Mouse (Mus musculus): Measurements from ENCODE around the gene Timm10b. TPM values are rescaled to one million over a fixed set of nuclear protein-coding genes. Genes with fewer than 3 reads are reported as not detected.

The Timm10b gene
- 131 and 135 TPM in 2 replicates for polyA plus RNA-seq (2015; fragmentation: Nextera tagmentation; extraction: Ambion mirVana)

- Histone ChIP-seq H3K9ac (peak within 1 kb of the TSS; percentile 85), H3K27me3 (no peaks in the 10 kb centered on the region), H3K36me3 (peaks cover 40% of the 10 kb centered on the region), H3K4me2 (peak within 1 kb of the TSS; percentile 81), H3K4me3 (replicated peaks) (peak within 1 kb of the TSS; percentile 81), H3K27ac (peak within 1 kb of the TSS; percentile 86), H3K4me1 (replicated peaks) (peaks cover 42% of the 10 kb centered on the region), H3K9me3 (replicated peaks) (no peaks in the 10 kb centered on the region)
- DNase-seq = no peak
- 5% methylated on average over 2 of the region's 2 CpGs for WGBS (ENCODE audit: insufficient replicate concordance)
- ATAC-seq (ENCODE audit: low read depth) = no peak; the same call in 1 of the 2 replicates
Measured at GRCm38 (mm10) chr7:105639756-105640155, at the start of gene Timm10b. Timm10b (plus strand) TSS chr7:105640056.

GRCm38 (mm10) chr7:105590097-105590496 lies 49.8 kb upstream of the Timm10b start:
- Histone ChIP-seq H3K9me3 (replicated peaks) (no peaks in the 10 kb centered on the region), H3K4me2 (no peak overlapping the region), H3K9ac (no peak overlapping the region), H3K4me3 (replicated peaks) (no peak overlapping the region), H3K36me3 (peaks cover 9% of the 10 kb centered on the region; the same call in 1 of the 2 replicates), H3K4me1 (replicated peaks) (no peaks in the 10 kb centered on the region), H3K27ac (no peak overlapping the region), H3K27me3 (no peaks in the 10 kb centered on the region)
- no peak for DNase-seq
- WGBS (ENCODE audit: insufficient replicate concordance) = 39% methylated on average over 7 of the region's 7 CpGs
- no peak for ATAC-seq (ENCODE audit: low read depth)

GRCm38 (mm10) chr7:105602860-105603623 lies 36.8 kb upstream of the Timm10b start:
- ATAC-seq (ENCODE audit: low read depth) = peak; percentile 54
- H3K27ac ChIP-seq = no peak overlapping the region
- 35% methylated on average over 9 of the region's 9 CpGs for WGBS (ENCODE audit: insufficient replicate concordance)

DNA sequence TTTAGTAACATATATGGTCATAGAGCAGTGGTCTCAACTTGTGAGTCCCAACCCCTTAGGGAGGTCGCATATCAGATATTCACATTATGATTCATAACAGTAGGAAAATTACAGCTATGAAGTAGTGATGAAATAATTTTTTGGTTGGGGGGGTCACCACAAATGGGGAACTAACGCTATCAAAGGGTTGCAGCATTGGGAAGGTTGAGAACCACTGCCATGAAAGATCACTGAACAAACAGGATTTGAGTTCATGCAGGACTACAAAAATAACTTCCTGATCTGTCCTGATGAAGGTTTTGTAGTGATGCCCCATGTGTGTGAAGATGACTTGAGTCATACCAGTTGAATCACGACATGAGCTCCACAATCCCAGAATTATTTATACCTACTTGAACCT lies 31.4 kb upstream of the Timm10b start:
- no peaks in the 10 kb centered on the region for H3K4me1 ChIP-seq (replicated peaks)
- peaks cover 9% of the 10 kb centered on the region; the same call in 1 of the 2 replicates for H3K36me3 ChIP-seq
- H3K4me3 ChIP-seq (replicated peaks) = no peak overlapping the region
- no peak overlapping the region for H3K4me2 ChIP-seq
- no peak for DNase-seq
- 46% methylated on average over 3 of the region's 3 CpGs for WGBS (ENCODE audit: insufficient replicate concordance)
- ATAC-seq (ENCODE audit: low read depth) = no peak
- no peaks in the 10 kb centered on the region for H3K9me3 ChIP-seq (replicated peaks)
- H3K27me3 ChIP-seq = no peaks in the 10 kb centered on the region
- no peak overlapping the region for H3K27ac ChIP-seq
- H3K9ac ChIP-seq = no peak overlapping the region

More at GRCm38 (mm10) chr7:105602860-105603623, 36.8 kb upstream of the Timm10b start:
- H3K27me3 ChIP-seq = no peaks in the 10 kb centered on the region
- no peaks in the 10 kb centered on the region for H3K36me3 ChIP-seq
- H3K9me3 ChIP-seq (replicated peaks) = no peaks in the 10 kb centered on the region
- H3K9ac ChIP-seq = no peak overlapping the region
- H3K4me2 ChIP-seq = no peak overlapping the region
- no peaks in the 10 kb centered on the region for H3K4me1 ChIP-seq (replicated peaks)
- peak; percentile 29 for DNase-seq
- no peak overlapping the region for H3K4me3 ChIP-seq (replicated peaks)

GRCm38 (mm10) chr7:105611767-105612166 lies 28.1 kb upstream of the Timm10b start:
- Histone ChIP-seq H3K27ac (no peak overlapping the region), H3K27me3 (no peaks in the 10 kb centered on the region), H3K9me3 (replicated peaks) (no peaks in the 10 kb centered on the region), H3K4me1 (replicated peaks) (no peaks in the 10 kb centered on the region), H3K36me3 (peaks cover 10% of the 10 kb centered on the region; the same call in 1 of the 2 replicates), H3K4me2 (no peak overlapping the region), H3K9ac (no peak overlapping the region), H3K4me3 (replicated peaks) (no peak overlapping the region)
- ATAC-seq (ENCODE audit: low read depth) (no peak), DNase-seq (no peak)
- 68% methylated on average over 1 of the region's 1 CpGs for WGBS (ENCODE audit: insufficient replicate concordance)

DNA sequence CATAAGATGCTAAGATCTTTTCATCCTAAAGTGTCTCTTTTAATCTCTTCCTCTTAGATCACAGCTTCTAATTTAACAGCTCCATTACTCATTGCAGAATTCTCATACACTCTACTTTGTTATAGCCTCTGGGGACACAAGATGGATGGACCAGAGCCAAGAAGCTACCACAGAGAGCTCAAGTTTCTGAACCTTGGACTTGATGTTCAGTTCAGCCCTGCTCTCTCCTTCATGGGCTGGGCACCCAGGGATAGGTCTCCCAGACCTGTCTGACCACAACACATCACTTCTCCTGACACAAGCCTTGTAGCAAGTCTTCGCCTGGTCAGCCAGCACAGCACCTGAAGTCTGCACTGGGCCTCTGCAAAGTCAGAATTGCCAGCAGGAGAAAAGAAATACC lies 25.5 kb upstream of the Timm10b start:
- no peaks in the 10 kb centered on the region for H3K9me3 ChIP-seq (replicated peaks)
- H3K4me1 ChIP-seq (replicated peaks) = no peaks in the 10 kb centered on the region
- H3K4me3 ChIP-seq (replicated peaks) = no peak overlapping the region
- peaks cover 33% of the 10 kb centered on the region; the same call in 1 of the 2 replicates for H3K36me3 ChIP-seq
- DNase-seq = no peak
- ATAC-seq (ENCODE audit: low read depth) = no peak
- no peak overlapping the region for H3K27ac ChIP-seq
- 68% methylated on average over 1 of the region's 1 CpGs for WGBS (ENCODE audit: insufficient replicate concordance)
- H3K9ac ChIP-seq = no peak overlapping the region
- no peaks in the 10 kb centered on the region for H3K27me3 ChIP-seq
- H3K4me2 ChIP-seq = no peak overlapping the region

- Histone ChIP-seq H3K4me3 (replicated peaks) (no peak overlapping the region), H3K4me1 (replicated peaks) (no peaks in the 10 kb centered on the region), H3K36me3 (peaks cover 34% of the 10 kb centered on the region; the same call in 1 of the 2 replicates), H3K9me3 (replicated peaks) (no peaks in the 10 kb centered on the region), H3K4me2 (no peak overlapping the region), H3K27me3 (no peaks in the 10 kb centered on the region), H3K9ac (no peak overlapping the region), H3K27ac (no peak overlapping the region)
- DNase-seq = no peak
- no peak for ATAC-seq (ENCODE audit: low read depth)
- WGBS (ENCODE audit: insufficient replicate concordance) = 71% methylated on average over 1 of the region's 1 CpGs
Measured at GRCm38 (mm10) chr7:105615720-105616119, 24.1 kb upstream of the Timm10b start.

DNA sequence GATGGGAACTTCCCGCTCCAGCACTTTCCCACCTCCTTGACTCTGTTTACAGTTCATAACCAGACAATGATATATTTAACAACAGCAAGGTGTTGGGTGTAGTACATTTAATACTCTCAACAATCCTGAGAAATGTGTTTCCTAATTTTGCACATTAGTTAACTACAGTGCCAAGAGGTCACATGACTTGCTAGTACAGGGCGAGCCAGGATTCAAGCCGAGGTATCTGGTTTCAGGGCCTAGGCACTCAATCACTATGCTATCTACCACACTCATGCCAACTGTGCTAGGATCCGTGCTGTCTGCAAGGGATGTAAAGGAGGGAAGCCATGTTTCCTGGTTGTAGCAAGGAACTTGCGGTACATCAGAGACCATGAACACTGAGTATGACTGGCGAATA lies 23.3 kb upstream of the Timm10b start:
- Histone ChIP-seq H3K27me3 (no peaks in the 10 kb centered on the region), H3K36me3 (peaks cover 30% of the 10 kb centered on the region; the same call in 1 of the 2 replicates), H3K4me2 (no peak overlapping the region), H3K9me3 (replicated peaks) (no peaks in the 10 kb centered on the region), H3K27ac (no peak overlapping the region), H3K4me3 (replicated peaks) (no peak overlapping the region), H3K9ac (no peak overlapping the region), H3K4me1 (replicated peaks) (no peaks in the 10 kb centered on the region)
- ATAC-seq (ENCODE audit: low read depth) = no peak
- WGBS (ENCODE audit: insufficient replicate concordance) = 71% methylated on average over 6 of the region's 6 CpGs
- DNase-seq = no peak

DNA sequence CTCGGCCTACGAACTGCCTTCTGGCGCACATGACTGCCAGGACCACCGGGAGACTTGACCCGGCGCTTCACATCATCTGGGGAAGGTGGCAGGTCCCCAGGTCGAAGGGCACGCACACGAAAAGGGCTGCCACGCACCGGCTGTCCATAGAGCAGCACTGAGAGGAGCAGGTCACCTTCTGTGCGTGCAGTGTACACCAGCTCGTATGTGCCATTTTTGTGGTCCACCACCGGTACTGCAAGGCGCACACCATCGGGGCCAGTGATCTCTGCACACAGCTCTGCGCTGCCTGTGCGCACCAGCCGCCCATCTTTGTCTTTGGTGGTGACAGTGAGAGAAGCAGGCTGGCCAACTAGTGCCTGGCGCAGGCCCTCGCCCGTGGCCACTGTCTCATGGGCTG lies 22.0 kb upstream of the Timm10b start:
- Histone ChIP-seq H3K27ac (no peak overlapping the region), H3K9ac (no peak overlapping the region), H3K4me3 (replicated peaks) (no peak overlapping the region), H3K27me3 (no peaks in the 10 kb centered on the region), H3K4me1 (replicated peaks) (no peaks in the 10 kb centered on the region), H3K9me3 (replicated peaks) (no peaks in the 10 kb centered on the region), H3K36me3 (peaks cover 28% of the 10 kb centered on the region; the same call in 1 of the 2 replicates), H3K4me2 (no peak overlapping the region)
- DNase-seq (no peak), ATAC-seq (ENCODE audit: low read depth) (no peak)
- 85% methylated on average over 22 of the region's 22 CpGs for WGBS (ENCODE audit: insufficient replicate concordance)

DNA sequence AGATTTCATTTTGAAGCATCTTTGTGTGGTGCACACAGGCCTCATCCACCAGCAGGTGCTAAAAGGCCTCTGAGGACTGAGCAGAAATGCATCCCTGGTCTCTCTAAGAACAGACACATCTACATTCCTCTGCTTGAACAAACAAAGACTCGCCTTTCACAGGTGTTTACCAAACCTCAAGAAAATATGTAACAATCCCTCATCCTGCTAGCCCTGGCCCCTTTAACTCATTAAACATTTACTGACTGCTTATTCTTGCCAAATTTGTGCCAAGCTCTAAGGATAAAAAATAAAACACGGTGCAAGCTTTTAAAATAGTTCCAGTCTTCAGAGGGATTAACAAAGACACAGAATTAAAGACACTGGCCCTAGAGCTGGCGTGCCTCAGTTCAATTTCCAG lies 20.2 kb upstream of the Timm10b start:
- Histone ChIP-seq H3K4me1 (replicated peaks) (no peaks in the 10 kb centered on the region), H3K4me3 (replicated peaks) (no peak overlapping the region), H3K27ac (no peak overlapping the region), H3K4me2 (no peak overlapping the region), H3K9ac (no peak overlapping the region), H3K36me3 (peaks cover 28% of the 10 kb centered on the region; the same call in 1 of the 2 replicates), H3K9me3 (replicated peaks) (no peaks in the 10 kb centered on the region), H3K27me3 (no peaks in the 10 kb centered on the region)
- WGBS (ENCODE audit: insufficient replicate concordance) = 68% methylated on average over 3 of the region's 3 CpGs
- DNase-seq (no peak), ATAC-seq (ENCODE audit: low read depth) (no peak)

DNA sequence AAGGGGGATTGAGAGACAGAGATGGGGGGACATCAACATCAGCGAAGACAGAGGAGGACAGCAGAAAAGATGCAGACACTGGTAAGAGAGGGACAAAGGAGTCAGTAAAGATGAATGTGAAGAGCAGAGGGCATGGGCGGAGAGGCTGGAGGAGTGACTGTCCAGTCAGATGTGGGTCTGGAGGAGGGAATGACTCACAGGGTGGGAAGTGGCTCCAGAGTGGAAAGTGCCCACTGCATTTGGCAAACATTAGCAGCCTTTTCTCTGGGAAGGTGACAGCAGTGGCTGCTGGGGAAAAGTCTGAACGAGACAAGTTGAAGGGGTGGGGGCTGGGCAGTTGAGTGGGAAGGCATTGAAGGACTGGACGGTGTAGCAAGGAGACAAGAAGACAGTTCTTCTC lies 18.8 kb upstream of the Timm10b start:
- Histone ChIP-seq H3K27me3 (no peaks in the 10 kb centered on the region), H3K4me1 (replicated peaks) (no peaks in the 10 kb centered on the region), H3K36me3 (peaks cover 28% of the 10 kb centered on the region; the same call in 1 of the 2 replicates), H3K9ac (no peak overlapping the region), H3K4me3 (replicated peaks) (no peak overlapping the region), H3K4me2 (no peak overlapping the region), H3K9me3 (replicated peaks) (no peaks in the 10 kb centered on the region), H3K27ac (no peak overlapping the region)
- WGBS (ENCODE audit: insufficient replicate concordance) = 66% methylated on average over 4 of the region's 4 CpGs
- no peak for ATAC-seq (ENCODE audit: low read depth)
- no peak for DNase-seq
